Mouse (Mus musculus) liver, adult 2 months (tissue): ENCODE data around the gene Ces2h. TPM values are rescaled to one million over a fixed set of nuclear protein-coding genes. Genes with fewer than 3 reads are reported as not detected.
"Not testable (repeated sequence)": the region's sequence is repeated elsewhere in the genome, so short reads cannot be mapped to it uniquely, and the experiment has no call there.

Experiments used
- DNase-seq: peaks from one replicate; pipeline ENCODE4 v3.0.0-alpha.2; 2011; ENCODE audit warnings: low read depth, low spot score; ENCODE audit errors: extremely low read depth
- H3K27ac ChIP-seq: fragments of 200-500 bp; replicated peaks from 2 replicates; pipeline ENCODE4 v1.5.1; 2012; ENCODE audit warnings: low read depth, mild to moderate bottlenecking, control low read depth, inconsistent platforms, low read length; ENCODE audit not compliant: insufficient read depth
- H3K27me3 ChIP-seq: fragments of 200-500 bp; 2 replicates; pipeline ENCODE4 v1.6.1; 2012; ENCODE audit warnings: mild to moderate bottlenecking, moderate library complexity, low read length, inconsistent platforms; ENCODE audit not compliant: control insufficient read depth, insufficient read depth
- H3K36me3 ChIP-seq: fragments of 200-500 bp; 2 replicates; pipeline ENCODE4 v1.6.1; 2012; ENCODE audit warnings: low read length, inconsistent platforms; ENCODE audit not compliant: control insufficient read depth, insufficient read depth
- H3K4me1 ChIP-seq: fragments of 200-500 bp; 2 replicates; pipeline ENCODE4 v1.6.1; 2011; ENCODE audit warnings: low read length; ENCODE audit not compliant: control insufficient read depth, insufficient read depth
- H3K4me3 ChIP-seq: fragments of 200-500 bp; 2 replicates; pipeline ENCODE4 v1.5.1; 2011; ENCODE audit warnings: low read depth, mild to moderate bottlenecking, control low read depth, low read length, moderate library complexity; ENCODE audit not compliant: insufficient read depth
- H3K79me2 ChIP-seq: fragments of 200-500 bp; 2 replicates; pipeline ENCODE4 v1.6.1; 2012; ENCODE audit warnings: inconsistent platforms, mild to moderate bottlenecking, low read length, moderate library complexity; ENCODE audit not compliant: control insufficient read depth, insufficient read depth
- H3K9ac ChIP-seq: fragments of 200-500 bp; 2 replicates; pipeline ENCODE4 v1.6.1; 2012; ENCODE audit warnings: low read depth, mild to moderate bottlenecking, control low read depth, inconsistent platforms, low read length
- CTCF ChIP-seq: fragments of 200-500 bp; IDR thresholded peaks from 2 replicates; pipeline ENCODE4 v1.5.1; 2011; ENCODE audit warnings: low read depth, low read length, control low read depth
- POLR2A ChIP-seq: fragments of 200-500 bp; IDR thresholded peaks from 2 replicates; pipeline ENCODE4 v1.6.1; 2011; ENCODE audit warnings: low read length, control low read depth; ENCODE audit not compliant: insufficient read depth; ENCODE audit errors: extremely low read depth
- WGBS: fragments of 180-500 bp; shearing (Covaris S2); methylation state at CpG from one replicate; pipeline ENCODE4 v1.1.7; 2018; 5-methylcytosine and 5-hydroxymethylcytosine counted together
- polyA plus RNA-seq: library from polyadenylated mRNA; depleted of rRNA; stranded (reverse); fragments of >200 nt; gene quantifications from 2 replicates; pipeline ENCODE4 v1.2.3, GENCODE M21; 2012; rRNA removed
- total RNA-seq: library from RNA; depleted of rRNA; stranded (reverse); fragments of >200 nt; gene quantifications from 2 replicates; pipeline ENCODE4 v1.2.3, GENCODE M21; 2014; rRNA removed

The Ces2h gene
- total and polyA plus RNA-seq, 2 experiments, result 0.18 to 0.22 TPM

DNA sequence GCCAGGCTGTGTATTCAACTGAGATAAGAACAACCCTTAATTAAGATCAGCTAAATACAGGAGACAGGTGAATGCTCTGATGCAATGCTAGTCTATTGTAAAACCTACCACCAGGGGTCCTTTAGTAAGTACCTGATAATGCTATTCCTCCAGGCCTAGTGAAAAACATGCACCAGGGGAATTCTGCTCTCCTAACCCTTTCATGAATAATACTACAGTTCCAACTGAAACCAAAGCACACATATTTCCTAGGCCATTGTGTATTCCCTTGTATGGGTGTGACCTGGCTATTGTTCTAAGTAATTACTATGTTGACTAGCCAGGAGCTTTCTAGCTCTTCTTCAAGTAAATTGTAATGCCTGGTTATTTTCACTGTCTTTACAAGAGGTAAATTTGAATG lies 59.4 kb downstream of the Ces2h start:
- H3K27me3 ChIP-seq, result no peaks in the 10 kb centered on the region
- no peak for DNase-seq
- no peak for TF ChIP-seq CTCF
- TF ChIP-seq POLR2A, result no peak
- H3K9ac ChIP-seq, result no peak overlapping the region
- H3K79me2 ChIP-seq, result no peaks in the 10 kb centered on the region
- H3K27ac ChIP-seq, result no peak overlapping the region
- peaks cover 4% of the 10 kb centered on the region; the same call in 1 of the 2 replicates for H3K4me1 ChIP-seq
- H3K4me3 ChIP-seq, result no peak overlapping the region
- peaks cover 4% of the 10 kb centered on the region; the same call in 1 of the 2 replicates for H3K36me3 ChIP-seq

DNA sequence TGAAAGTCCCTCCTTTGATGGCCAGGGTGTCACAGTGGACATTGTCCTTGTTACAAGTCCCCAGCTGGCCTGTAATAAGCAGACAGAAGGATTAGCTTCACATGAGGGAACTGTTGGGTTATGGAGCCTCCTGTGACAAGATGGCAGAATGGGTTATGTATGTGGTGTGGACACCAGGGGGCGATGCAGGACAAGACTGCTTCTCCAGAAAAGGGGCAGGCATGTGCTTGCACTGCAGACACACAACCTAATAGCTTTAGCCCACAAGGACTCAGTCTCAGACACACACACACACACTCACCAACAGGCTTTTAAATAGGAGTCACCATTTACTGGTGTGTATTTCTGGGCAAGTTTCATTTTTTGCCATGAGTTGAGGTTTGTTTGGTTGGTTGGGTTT lies 66.1 kb downstream of the Ces2h start:
- H3K4me1 ChIP-seq, result peaks cover 17% of the 10 kb centered on the region
- peak overlapping the region; percentile 67; the same call in 1 of the 2 replicates for H3K9ac ChIP-seq
- TF ChIP-seq CTCF (peak; percentile 85), POLR2A (no peak)
- H3K36me3 ChIP-seq, result no peaks in the 10 kb centered on the region
- 13% methylated on average over 1 of the region's 1 CpGs for WGBS
- no peak overlapping the region for H3K4me3 ChIP-seq
- DNase-seq, result peak; percentile 77
- no peaks in the 10 kb centered on the region for H3K27me3 ChIP-seq
- H3K27ac ChIP-seq, result peak overlapping the region; percentile 94
- no peaks in the 10 kb centered on the region for H3K79me2 ChIP-seq

- peak; percentile 84 for DNase-seq
- H3K36me3 ChIP-seq, H3K27me3 ChIP-seq, H3K4me3 ChIP-seq, H3K79me2 ChIP-seq: not testable (repeated sequence)
- 13% methylated on average over 7 of the region's 7 CpGs for WGBS
- Histone ChIP-seq H3K4me1 (peaks cover 17% of the 10 kb centered on the region), H3K27ac (peak overlapping the region; percentile 97), H3K9ac (peak overlapping the region; percentile 50)
Observed at GRCm38 (mm10) chr8:105067905-105068304, 67.3 kb downstream of the Ces2h start.

GRCm38 (mm10) chr8:105068971-105069370 lies 68.3 kb downstream of the Ces2h start:
- H3K27ac ChIP-seq, result peak overlapping the region; percentile 97
- TF ChIP-seq CTCF (no peak), POLR2A (no peak)
- H3K36me3 ChIP-seq, result no peaks in the 10 kb centered on the region
- no peak overlapping the region for H3K9ac ChIP-seq
- peaks cover 17% of the 10 kb centered on the region for H3K4me1 ChIP-seq
- no peaks in the 10 kb centered on the region for H3K79me2 ChIP-seq
- H3K27me3 ChIP-seq, result no peaks in the 10 kb centered on the region
- no peak overlapping the region for H3K4me3 ChIP-seq
- DNase-seq, result no peak

Other genes with a start within 250 kb of the Ces2h start
- gene Ces2b, start 169.3 kb upstream of the Ces2h start, total RNA-seq, result 0.07 and 0.46 TPM in 2 replicates
- 0.05 and 0.29 TPM in 2 replicates for gene Ces2b, start 169.3 kb upstream of the Ces2h start, polyA plus RNA-seq
- 27.8 and 111 TPM in 2 replicates for gene Ces2c, start 153.8 kb upstream of the Ces2h start, total RNA-seq
- gene Ces2c, start 153.8 kb upstream of the Ces2h start, polyA plus RNA-seq, result 36.1 and 49.1 TPM in 2 replicates
- gene Ces2e, start 74.6 kb upstream of the Ces2h start, total RNA-seq, result 120 and 259 TPM in 2 replicates
- gene Ces2e, start 74.6 kb upstream of the Ces2h start, polyA plus RNA-seq, result 137 and 182 TPM in 2 replicates
- not detected in 2 replicates for gene Ces2f, start 53.5 kb upstream of the Ces2h start, total RNA-seq
- gene Ces2f, start 53.5 kb upstream of the Ces2h start, polyA plus RNA-seq, result not detected in 2 replicates
- gene Ces2g, start 39.1 kb upstream of the Ces2h start, total RNA-seq, result 34.6 and 36.9 TPM in 2 replicates
- 19.6 and 31.6 TPM in 2 replicates for gene Ces2g, start 39.1 kb upstream of the Ces2h start, polyA plus RNA-seq
- gene Ces3a, start 47.7 kb downstream of the Ces2h start, total RNA-seq, result 819 and 925 TPM in 2 replicates
- gene Ces3a, start 47.7 kb downstream of the Ces2h start, polyA plus RNA-seq, result 768 and 1,045 TPM in 2 replicates
- gene Ces3b, start 82.9 kb downstream of the Ces2h start, total RNA-seq, result 271 and 504 TPM in 2 replicates
- gene Ces3b, start 82.9 kb downstream of the Ces2h start, polyA plus RNA-seq, result 213 and 453 TPM in 2 replicates
- 0.13 and 0.55 TPM in 2 replicates for gene Ces4a, start 130.9 kb downstream of the Ces2h start, total RNA-seq
- gene Ces4a, start 130.9 kb downstream of the Ces2h start, polyA plus RNA-seq, result 0.09 and 0.93 TPM in 2 replicates
- 13.2 and 15.7 TPM in 2 replicates for gene Cbfb, start 169.8 kb downstream of the Ces2h start, total RNA-seq
- gene Cbfb, start 169.8 kb downstream of the Ces2h start, polyA plus RNA-seq, result 1.8 and 2.8 TPM in 2 replicates
- gene D230025D16Rik, start 224.3 kb downstream of the Ces2h start, total RNA-seq, result 67.3 and 67.5 TPM in 2 replicates
- gene D230025D16Rik, start 224.3 kb downstream of the Ces2h start, polyA plus RNA-seq, result 39.0 and 54.9 TPM in 2 replicates